Mouse (Mus musculus) left cerebral cortex, adult 11 months (tissue): ENCODE measurements at regions not wholly inside any gene's neighbourhood (a gene's known extent, or its start where the extent isn't known, plus 50 kb on each side); places are given as distances from the start of the nearest gene placed in this dataset.

ENCODE experiments used
- DNase-seq: peaks from one replicate; pipeline ENCODE4 v3.0.0; 2022; ENCODE audit warnings: low spot score

GRCm38 (mm10) chr5:125843259-125843658, 311.7 kb downstream of the Tmem132b start:
- DNase-seq, result no peak

- DNase-seq, result no peak
Measured at GRCm38 (mm10) chr5:125849722-125850121, 318.1 kb downstream of the Tmem132b start.

DNA sequence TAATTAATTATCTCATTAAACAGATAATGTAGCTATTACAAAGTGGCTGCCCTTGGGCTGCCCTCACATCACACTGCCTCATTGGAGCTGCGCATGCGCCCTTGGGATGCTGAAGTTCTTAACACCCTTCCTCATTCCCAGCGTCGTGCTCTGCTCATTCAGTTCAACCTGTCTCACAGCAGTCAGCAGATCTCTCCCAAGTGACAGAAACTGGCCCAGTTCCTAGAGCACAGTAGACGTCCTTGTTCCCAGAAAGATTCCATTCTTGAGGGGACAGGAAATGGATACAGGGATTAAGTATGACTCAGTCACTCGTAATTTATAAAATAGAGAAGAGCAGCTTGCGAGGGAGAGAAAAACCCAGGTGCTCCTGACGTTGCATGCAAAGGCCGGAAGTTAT, 344.7 kb downstream of the Tmem132b start:
- no peak for DNase-seq

DNA sequence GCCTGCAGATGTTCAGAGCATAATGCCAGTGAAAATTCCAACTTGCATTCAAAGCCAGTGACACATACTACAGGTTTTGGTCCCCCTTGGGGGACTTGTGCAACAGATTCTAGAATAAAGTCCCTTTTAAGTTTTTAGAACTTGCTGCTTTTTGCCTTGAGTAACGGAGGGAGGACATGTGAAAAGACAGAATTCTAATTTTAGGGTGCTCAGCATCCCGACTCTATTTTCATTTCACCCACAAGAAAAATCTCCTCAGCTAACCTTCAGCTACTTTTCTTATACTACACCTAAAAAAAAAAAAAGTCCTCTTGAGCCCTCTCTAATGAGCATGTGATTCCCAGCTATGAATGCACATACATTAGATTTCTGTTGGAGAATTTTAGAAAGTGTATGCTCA, 357.3 kb downstream of the Tmem132b start:
- DNase-seq, result no peak

DNA sequence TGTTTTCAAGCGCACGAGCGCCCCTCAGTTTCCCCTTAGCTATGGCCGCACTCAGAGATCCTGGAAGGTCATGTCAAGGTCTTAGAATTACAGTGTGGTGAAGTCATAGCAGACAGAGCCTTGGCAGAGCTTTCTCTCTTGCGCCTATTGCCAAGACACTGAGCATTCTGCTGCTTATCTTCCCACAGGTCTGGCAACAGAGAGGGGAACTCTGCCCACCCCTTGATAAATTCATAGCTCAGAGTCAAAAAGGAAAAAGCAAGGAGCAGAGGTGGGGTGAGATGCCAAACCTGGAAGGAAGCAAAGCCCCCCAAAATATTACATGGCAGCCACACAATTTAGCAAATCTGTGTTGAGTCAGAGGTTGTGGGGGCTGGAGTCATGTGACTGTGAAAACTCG, 362.3 kb downstream of the Tmem132b start:
- DNase-seq, result no peak

- DNase-seq, result no peak
Measured at GRCm38 (mm10) chr5:125902038-125902437, 370.5 kb downstream of the Tmem132b start.

- no peak for DNase-seq
Measured at GRCm38 (mm10) chr5:125904426-125904825, 372.9 kb downstream of the Tmem132b start.

DNA sequence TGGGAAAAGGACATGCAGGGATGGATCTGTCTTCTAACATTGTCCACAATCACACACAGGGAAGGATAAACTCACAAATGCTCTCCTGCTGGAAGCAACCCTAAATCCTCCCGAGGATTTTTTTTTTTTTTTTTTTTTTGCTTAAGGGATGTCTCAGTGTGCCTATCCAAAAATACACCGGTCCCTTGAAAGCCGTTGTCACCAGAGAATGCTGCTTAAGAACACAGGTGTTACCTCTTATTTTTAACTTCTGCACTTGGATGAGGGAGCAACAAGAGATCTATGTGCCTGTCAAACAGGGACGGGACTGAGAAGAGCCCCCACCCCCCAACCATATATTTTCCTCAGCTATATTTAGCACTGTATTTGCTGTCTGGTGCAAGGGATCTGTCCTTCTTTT, 375.8 kb downstream of the Tmem132b start:
- no peak for DNase-seq

GRCm38 (mm10) chr5:125907909-125908308, 376.3 kb downstream of the Tmem132b start:
- DNase-seq, result no peak

GRCm38 (mm10) chr5:125915857-125916256, 384.3 kb downstream of the Tmem132b start:
- no peak for DNase-seq

DNA sequence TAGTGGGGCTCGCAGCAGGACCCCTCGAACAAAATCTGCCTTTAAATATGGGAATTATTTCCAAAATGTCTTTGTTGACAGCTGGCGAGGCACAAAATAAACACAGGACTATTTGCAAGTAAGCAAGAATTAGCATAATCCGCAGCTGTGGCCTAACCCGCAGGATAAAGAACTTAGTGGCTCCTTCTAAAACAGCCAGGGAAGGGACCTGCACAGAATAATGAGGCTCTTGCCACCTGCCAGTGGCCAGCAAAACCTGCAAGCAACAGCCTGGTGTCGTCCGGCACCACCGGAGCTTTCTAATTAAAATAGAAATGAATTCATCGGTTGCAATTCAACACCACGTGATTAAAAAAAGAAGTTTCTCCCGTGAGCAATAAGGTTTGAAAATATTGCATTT, 389.4 kb downstream of the Tmem132b start:
- no peak for DNase-seq

GRCm38 (mm10) chr5:125925856-125926497, 394.4 kb downstream of the Tmem132b start:
- no peak for DNase-seq

- no peak for DNase-seq
Measured at GRCm38 (mm10) chr5:125931502-125931901, 399.9 kb downstream of the Tmem132b start.

DNA sequence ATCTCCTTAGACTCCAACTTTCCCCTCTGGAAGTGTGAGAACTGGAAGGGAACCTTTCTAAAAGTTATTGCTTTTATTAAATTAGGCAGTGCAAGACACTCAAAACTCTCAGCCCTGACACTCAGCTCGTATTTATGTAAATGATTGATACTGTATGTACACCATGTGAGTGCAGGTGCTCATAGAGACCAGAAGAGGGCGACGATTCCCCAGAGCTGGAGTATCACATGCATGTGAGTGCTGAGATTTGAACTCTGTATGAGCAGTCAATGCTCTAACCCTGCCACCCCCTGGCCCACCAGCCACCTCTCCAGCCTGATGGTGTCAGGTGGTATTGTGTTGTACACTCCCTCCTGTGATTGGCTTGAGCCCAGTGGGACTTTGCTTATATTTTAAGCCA, 407.8 kb downstream of the Tmem132b start:
- no peak for DNase-seq

DNA sequence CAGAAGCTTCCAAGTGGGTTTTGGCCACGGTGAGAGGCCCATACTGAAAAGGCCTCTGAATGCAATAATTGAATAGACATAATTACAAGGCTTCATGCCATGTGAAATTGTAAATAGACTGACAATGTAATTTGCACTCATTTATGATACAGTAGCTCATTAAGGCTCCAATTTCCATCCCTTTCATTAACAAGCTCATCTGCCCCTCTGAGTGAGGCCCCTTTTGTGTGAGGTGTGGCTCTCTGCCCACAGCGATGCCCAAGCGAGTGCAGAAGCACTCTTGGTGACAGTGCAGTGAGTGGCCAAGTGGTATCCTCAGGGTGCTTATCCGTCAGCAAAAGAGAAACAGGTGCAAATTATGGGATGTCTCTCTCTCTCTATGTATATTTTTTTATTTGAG, 415.2 kb downstream of the Tmem132b start:
- no peak for DNase-seq

DNA sequence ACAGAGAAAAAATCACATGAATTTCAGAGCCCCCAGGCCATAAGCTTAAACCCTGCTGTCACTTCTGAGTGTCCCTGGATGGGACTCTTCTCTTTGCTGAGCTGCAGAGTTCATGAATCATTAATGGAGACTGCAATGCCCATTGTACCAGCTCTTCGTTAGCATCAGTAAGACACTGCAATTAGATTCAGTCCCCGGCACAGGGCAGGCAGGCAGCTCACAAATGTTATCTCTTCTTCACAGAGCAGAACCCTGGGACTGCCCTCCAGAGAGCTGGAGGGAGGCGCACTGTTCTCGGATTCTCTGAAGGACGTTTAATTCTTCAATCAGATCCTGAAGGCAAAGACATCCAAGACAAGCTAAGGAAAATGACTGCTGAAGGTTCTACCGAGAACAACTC, 420.1 kb downstream of the Tmem132b start:
- no peak for DNase-seq

DNA sequence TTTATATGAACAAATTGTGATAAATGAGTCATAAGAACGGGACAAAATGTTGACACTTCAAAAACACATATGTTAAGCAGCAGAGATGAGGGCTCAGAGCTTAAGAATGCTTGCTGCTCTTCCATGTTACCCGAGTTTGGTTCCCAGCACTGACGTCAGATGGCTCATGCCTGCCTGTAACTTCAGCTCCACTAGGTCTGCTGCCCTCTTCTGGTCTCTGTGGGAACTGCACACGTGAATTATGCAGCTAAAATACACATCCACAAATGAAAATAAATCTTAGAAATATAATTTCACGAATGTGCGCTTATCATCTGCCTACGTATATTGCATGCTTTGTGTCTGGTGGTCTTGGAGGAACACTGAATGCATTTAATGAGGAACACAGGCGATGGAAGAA, 432.5 kb downstream of the Tmem132b start:
- DNase-seq, result no peak

DNA sequence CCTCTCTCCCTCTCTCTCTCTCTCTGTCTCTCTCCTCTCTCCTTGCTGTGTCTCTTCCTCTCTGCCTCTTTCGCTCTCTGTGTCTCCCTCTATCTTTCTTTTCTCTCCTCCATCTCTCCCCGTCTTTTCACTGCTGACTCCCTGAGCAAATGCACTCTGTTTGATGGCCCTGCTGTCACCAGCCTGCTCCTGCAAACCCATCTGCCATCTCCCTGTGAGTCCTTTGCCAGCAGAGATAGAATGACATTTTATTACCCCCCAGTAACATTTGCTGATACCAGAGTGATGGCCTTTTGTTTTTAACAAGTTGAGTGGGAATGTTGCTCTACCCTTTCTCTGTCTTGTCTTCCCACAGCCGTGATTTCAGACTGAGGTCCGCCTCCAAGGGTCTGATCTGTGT, 436.6 kb downstream of the Tmem132b start:
- no peak for DNase-seq

GRCm38 (mm10) chr5:125974035-125974434, 442.5 kb downstream of the Tmem132b start:
- DNase-seq, result no peak

DNA sequence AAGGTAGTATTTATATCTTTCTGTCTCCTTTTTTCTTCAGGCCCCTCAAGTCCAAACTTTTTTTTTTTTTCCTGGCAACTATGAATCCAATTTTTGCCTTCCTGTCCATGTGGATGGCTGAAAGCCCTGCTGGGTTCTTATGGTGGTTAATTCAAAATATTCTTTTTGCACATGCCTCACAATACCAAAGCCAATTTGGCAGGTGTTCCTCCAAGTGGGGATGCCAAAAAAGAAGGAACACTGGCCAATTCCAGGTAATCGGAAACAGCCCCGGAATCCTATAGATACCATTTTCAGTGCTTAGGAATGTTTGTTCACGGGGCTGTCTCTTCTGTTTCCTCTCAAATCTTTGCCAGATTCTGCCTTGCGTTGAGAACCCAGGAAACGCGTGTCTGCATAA, 448.2 kb downstream of the Tmem132b start:
- no peak for DNase-seq

DNA sequence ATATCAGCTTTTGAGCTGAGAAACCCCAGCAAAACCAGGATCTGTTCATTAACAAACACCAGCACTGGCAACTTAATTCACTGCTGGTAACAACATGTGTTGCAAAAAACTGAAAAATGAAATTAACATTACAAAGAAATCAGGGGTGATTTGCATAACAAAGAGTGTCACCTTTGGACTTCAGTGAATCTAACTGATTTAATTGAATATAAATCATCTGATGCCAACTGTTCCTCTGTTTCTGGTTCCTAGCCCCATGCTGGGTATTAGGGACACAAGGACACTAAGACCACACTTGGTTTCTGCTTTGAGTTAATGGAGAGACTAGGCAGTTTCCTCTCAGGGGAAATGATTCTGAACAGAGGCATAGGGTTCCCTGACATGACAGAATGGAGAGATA, 453.8 kb downstream of the Tmem132b start:
- no peak for DNase-seq

DNA sequence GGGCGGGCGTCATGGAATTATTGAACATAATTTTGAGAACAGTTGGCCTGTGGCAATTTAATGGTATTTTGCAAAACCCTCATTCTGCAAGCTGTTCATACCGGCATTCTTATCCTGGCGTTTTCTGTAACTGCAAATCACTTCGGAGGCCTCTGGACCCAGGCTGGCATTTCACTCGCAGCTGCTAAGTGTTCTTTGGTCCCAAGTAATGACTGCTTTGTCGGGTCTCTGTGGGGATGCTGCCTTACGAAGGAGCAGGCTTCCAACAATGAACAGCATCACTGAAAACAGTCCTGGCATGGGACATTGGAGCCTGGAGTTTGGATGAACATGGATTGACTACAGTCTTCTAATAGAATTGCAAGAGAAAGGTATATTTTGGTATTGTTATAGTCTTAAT, 465.6 kb downstream of the Tmem132b start:
- no peak for DNase-seq

DNA sequence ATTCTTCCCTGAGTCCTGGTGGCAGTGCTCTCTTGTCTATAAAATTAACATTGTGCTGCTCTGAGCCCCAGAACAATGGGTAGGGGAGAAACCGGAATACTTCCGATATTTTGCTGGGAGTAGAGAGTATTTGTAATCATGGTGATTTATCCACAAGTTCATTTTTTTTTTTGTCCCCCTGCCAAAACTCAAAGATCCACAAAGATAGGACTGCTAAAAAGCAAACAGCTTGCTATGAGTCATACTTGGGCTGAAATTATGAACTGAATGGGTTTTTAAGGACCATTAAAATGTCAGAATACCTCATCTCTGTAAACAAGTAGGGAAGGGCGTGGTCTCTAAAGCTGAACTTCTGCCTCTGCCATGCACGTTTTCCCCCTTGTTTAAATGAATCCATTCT, 476.3 kb downstream of the Tmem132b start:
- no peak for DNase-seq

DNA sequence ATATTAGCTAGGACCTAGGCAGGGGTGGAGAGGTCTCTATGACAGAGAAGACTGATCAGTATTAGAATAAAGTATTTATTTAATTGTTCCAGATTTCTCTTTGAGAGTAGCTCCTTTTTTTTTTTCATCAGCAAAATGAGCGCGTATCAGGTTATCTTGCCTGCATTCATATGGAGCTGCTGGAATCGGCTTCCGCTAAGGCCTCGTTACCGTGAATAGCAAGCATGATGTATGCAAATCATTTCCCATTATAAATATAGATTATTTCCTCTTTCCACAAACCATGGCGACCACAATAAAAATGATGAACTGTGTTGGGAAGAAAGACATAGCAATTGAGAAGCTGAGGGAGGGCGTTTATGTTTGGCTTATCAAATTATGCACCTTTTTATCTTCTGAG, 476.7 kb downstream of the Tmem132b start:
- DNase-seq, result no peak

DNA sequence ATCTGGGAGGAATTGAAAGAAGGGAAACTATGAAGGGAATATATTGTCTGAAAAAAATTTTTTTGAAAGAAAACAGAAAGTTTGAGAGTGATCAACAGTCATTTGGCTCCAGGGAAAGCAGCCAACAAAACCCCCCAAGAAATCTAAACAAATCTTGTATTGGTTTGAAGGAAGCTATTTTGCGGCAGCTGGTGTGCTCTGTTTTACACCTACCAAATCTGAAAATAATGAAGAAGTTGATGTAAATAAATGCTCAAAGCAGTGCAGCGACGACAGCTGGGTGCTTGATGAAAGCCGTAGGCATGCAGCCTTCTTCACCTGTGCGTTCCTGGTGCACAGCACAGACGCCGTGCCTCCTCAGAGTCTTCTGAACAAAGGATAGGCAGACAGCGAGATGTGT, 488.2 kb downstream of the Tmem132b start:
- DNase-seq, result no peak
